Mouse (Mus musculus): ENCODE measurements around the gene Cpn1.

GRCm38 (mm10) chr19:43976661-43977060 is 9.7 kb downstream of the Cpn1 start:
- TF ChIP-seq CTCF (IDR thresholded peaks at IDR 0.05; ENCODE audit: low read depth), result no peak
- TF ChIP-seq EP300 (IDR thresholded peaks at IDR 0.05; ENCODE audit: low read depth), result no peak

All from heart, postnatal 0 days (tissue).